Mouse (Mus musculus): ENCODE results near the gene Wdr60.

DNA sequence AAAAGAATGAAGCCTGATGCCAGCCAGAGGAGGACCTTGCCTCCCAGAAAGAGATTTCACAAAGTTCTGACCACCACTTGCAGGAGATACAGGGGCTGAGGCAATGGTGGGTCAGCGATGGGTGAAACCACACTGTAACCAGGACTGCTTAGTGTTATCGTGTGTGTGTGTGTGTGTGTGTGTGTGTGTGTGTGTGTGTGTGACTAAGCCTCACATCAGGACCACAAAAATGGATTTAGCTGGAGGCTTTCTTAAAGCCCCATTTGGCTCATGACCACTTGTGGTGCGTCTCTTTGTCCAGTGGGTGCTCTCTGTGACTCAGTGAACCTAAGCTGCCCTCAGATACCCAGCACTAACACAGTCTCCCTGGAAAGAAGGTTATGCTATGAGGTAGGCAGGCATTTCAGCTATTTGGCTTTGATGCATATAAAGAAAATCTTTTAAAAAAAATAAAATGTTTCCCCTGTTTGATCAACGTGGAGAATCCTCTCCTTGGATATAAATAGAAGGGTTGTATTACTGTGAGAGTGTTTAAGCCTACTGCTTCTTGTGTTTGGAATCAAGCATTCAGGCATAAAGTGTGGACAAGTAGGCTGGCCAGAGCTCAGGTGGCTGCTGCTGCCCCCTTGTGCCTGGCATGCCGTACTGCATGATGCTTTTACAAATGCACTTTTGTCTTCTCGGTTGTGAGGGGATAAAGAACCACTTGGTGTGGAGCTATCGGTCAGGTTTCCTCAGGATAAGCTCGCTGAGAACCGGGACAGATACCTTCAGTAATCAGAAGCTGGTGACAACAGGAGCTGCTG, 60.4 kb downstream of the Wdr60 start:
- TF ChIP-seq CTCF (IDR thresholded peaks at IDR 0.05; ENCODE audit: insufficient read depth, low read depth, low read length) = peak; percentile 77; the same call in 1 of the 2 replicates
- no peak for TF ChIP-seq POLR2A (IDR thresholded peaks at IDR 0.05; ENCODE audit: insufficient read depth, low read depth, low read length)
